Mouse (Mus musculus) liver, embryonic 14.5 days (tissue): ENCODE results near the gene Abhd8.

Source experiments
- CTCF ChIP-seq: IDR thresholded peaks from 2 replicates; pipeline ENCODE4 v1.5.1; 2016; ENCODE audit warnings: antibody characterized with exemption, low read depth, control low read depth
- EP300 ChIP-seq: IDR thresholded peaks from 2 replicates; pipeline ENCODE4 v1.6.1; 2016; ENCODE audit warnings: antibody characterized with exemption, low read depth

DNA sequence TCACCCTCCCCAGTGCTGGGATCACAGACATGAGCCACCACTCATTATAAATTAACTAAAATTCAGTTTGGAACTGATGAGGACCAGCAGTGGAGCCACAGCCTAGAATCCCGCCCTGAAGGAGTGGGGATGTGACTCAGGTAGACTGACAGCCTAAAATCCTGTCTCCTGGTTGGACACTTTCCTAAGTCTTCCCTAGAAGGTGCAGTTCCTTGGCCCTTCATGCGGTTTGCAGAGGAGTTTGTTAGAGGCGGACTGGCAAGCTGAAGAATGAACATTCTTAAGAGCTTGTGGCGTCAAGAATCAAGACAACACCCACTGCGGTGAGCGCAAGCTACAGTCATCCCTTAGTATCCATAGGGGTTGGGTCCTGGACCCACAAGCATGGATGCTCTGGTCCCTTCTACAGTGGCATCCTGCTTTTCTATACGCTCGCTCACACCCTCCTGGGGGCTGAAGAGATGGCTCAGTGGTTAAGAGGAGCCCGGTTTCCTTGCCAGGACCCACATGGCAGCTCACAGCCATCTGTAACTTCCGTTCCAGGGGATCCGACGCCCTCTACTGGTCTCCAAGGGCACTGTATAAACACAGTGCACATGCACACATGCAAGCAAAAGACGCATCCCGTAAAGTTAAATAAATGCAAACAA, 13.9 kb upstream of the Abhd8 start:
- peak; percentile 79 for TF ChIP-seq CTCF
- no peak for TF ChIP-seq EP300
